In the genomic region with DNA sequence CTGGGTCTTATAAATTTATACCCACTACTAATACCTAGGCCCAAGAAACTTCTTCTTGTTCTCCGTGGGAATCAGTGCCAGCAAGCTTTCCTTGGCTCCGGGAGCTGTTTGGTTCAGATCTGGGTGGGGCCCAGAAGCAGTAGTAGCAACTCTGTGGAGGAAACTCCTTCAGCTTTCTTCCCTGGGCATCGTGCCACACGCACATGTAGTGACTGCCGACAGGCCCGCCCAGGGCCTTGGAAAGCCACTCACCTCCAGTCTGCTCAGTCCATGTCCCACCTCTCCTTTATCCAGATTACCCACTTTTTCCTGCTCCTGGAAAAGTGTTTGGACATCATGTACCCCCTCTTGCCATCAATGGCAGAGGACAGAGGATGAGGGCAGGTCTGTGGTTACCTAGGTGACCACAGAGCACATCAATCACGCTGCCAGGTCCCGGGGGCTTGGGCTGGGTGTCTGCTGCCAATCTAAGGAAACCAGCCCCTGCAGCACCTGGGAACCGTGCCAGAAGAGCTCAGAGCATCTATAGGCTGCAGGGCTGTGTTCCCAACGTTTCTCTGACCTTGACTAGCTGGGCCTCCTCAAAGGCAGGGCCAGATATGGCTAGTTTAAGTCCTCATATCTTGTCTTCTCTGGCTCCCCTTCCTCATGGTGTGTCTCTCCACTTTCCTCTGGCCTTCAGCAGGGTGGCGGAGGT, we compare ENCODE assay signal across 8 mouse cellular contexts.
A peak's percentile ranks its signal among the peaks of the same experiment; 100 is the strongest.
DNase-seq lines count a peak whose midpoint lies in the region.

No protein-coding gene starts in this region.

- peak; percentile 53 for DNase-seq in adrenal gland, adult 2 months
- DNase-seq in adrenal gland, postnatal 4 days (ENCODE audit: low spot score in 2 of 2) = no peak
- DNase-seq in right cerebral cortex, postnatal 14 days = peak; percentile 61
- no peak for DNase-seq in right cerebral cortex, postnatal 36 days (ENCODE audit: low spot score in 2 of 2)
- peak; percentile 46 to 65 for DNase-seq in kidney, postnatal 4 days
- peak; percentile 31 for DNase-seq in skeletal muscle tissue, adult 2 months (ENCODE audit: low read depth, low spot score)
- no peak for DNase-seq in frontal cortex, postnatal 25 days (ENCODE audit: low spot score in 2 of 2)
- no peak for DNase-seq in layer of hippocampus, postnatal 10 days (ENCODE audit: low spot score in 2 of 2)

Comparison
In these comparisons a context has a peak if more than half of its experiments do, and no peak if none do; other contexts are left out.
1. DNase-seq: peak in adrenal gland, adult 2 months (single experiment), right cerebral cortex, postnatal 14 days (single experiment), kidney, postnatal 4 days (2 of 2) and skeletal muscle tissue, adult 2 months (single experiment); none in adrenal gland, postnatal 4 days (0 of 2), right cerebral cortex, postnatal 36 days (0 of 2), frontal cortex, postnatal 25 days (0 of 2) and layer of hippocampus, postnatal 10 days (0 of 2).